Mouse (Mus musculus): ENCODE data around the gene Map2k5. TPM values are rescaled to one million over a fixed set of nuclear protein-coding genes. Genes with fewer than 3 reads are reported as not detected.

The Map2k5 gene
- polyA plus RNA-seq, 1 experiment from 2014 or later: 24.6 TPM

DNA sequence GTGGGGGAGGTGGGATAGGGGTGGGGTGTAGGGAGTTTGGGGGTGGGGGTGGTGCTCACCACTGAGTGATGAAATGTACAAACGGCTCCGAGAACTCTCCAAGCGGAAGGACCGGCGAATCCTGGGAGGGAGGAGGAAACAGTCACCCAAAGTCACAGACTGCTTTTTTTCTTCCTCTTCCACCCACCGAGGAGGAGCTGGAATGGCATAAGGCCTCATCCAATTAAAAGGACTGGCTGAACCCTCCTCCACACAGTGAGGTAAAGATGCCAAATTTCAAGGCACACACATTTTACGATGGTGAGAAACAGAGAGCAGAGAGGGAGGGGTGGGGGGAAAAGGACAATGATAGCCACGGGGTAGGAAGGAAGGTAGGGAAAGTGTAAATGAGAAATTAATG is 180.4 kb downstream of the Map2k5 start:
- WGBS: 13% methylated on average over 8 of the region's 8 CpGs
- ATAC-seq: no peak
- Histone ChIP-seq H3K4me3 (replicated peaks) (no peak overlapping the region), H3K9me3 (no peaks in the 10 kb centered on the region), H3K27ac (no peak overlapping the region), H3K4me1 (replicated peaks) (peaks cover 6% of the 10 kb centered on the region; the same call in 1 of the 2 replicates), H3K9ac (no peak overlapping the region), H3K4me2 (replicated peaks) (no peak overlapping the region), H3K36me3 (no peaks in the 10 kb centered on the region), H3K27me3 (replicated peaks) (no peaks in the 10 kb centered on the region)

DNA sequence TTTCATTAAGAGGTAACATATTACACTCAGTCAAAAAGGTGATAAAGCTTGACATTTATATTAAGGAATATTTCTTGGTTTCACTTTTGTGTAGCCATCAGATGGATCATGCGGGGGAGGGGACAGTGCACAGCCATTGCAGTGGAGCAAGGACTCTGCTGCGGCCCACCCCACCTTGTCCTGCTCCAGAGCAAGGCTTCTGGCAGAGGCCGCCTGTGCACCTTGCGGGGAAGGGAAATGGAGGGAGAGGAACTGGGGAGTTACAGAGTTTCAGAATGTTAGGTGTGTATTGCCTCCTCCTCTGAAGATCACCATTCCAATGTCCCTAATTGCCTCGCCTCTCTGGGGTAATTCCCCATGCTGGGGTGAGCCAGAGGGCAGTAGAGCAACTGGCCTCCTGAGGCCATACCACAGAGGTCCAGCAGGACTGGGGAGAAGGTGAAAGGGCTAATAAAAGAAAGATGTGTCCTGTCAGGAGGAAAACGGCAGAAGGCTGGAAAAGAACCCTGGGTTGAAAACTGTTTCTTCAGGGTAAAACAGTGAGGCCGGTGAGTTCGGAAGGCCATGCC is 181.5 kb downstream of the Map2k5 start:
- no peaks in the 10 kb centered on the region for H3K27me3 ChIP-seq (replicated peaks)
- H3K4me2 ChIP-seq (replicated peaks): no peak overlapping the region
- no peaks in the 10 kb centered on the region for H3K9me3 ChIP-seq
- 65% methylated on average over 8 of the region's 8 CpGs for WGBS
- no peak overlapping the region for H3K27ac ChIP-seq
- ATAC-seq: no peak
- no peak overlapping the region for H3K4me3 ChIP-seq (replicated peaks)
- no peaks in the 10 kb centered on the region for H3K36me3 ChIP-seq
- H3K9ac ChIP-seq: no peak overlapping the region
- peaks cover 6% of the 10 kb centered on the region; the same call in 1 of the 2 replicates for H3K4me1 ChIP-seq (replicated peaks)

DNA sequence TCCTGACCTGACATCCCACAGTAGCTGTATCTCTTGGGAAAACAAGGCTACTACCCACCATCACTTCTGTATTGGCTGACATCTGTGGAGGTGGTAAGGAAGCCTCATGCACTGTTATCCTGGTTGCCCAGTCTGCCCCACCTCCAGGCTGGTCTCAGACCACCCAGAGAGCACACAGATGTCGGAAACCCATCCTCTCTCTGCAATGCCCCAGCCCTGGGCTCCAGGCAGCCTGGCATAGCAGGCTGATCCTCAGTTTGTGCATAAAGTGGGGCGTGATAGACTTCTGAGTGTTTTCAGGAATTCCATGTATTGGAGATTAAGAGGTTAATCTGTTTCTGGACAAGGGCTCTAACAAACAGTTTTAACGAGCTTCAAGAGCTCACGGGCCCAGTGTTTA is 182.2 kb downstream of the Map2k5 start:
- Histone ChIP-seq H3K9me3 (no peaks in the 10 kb centered on the region), H3K4me3 (replicated peaks) (no peak overlapping the region), H3K4me2 (replicated peaks) (no peak overlapping the region), H3K27me3 (replicated peaks) (no peaks in the 10 kb centered on the region), H3K27ac (no peak overlapping the region), H3K4me1 (replicated peaks) (peaks cover 6% of the 10 kb centered on the region; the same call in 1 of the 2 replicates), H3K36me3 (no peaks in the 10 kb centered on the region), H3K9ac (no peak overlapping the region)
- no peak for ATAC-seq
- 58% methylated on average over 4 of the region's 4 CpGs for WGBS

DNA sequence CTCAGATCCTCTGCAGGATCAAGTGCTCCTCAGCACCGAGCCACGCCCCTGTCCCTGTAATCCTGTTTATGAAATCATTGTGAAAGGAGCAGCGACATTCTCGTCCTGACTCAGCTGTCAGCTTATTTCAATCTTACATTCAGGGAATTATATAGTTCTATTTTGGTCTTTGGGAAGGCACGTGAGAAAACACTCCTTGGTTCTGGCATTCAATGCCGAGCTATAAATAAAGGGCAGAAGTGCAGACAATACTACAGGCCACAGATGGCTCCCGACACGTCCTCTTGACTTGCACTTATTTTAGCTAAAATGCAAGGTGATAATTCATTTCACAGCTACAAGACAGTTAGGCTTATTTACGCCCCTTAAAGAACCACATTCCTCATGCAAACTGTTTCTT is 182.9 kb downstream of the Map2k5 start:
- WGBS: 69% methylated on average over 9 of the region's 9 CpGs

DNA sequence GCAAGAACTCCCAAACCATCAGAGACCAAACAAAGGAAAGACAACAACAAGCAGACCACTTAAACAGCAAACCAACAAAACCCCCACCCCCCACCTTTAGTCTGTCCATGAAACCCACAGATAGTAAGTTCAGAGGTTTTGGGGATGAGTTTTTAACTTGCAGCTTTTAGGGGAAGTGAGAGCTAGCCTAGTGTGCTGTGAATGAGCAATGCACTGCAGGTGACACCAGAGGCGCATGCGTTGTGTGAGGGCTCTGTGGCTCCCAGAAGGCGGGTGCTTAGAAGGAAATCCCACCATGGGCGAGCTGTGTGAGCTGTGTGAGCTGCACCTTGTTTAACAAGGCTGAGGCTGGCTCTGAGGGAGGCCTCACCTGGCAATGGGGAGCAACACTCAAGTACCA is 184.9 kb downstream of the Map2k5 start:
- Histone ChIP-seq H3K9ac (no peak overlapping the region), H3K4me2 (replicated peaks) (no peak overlapping the region), H3K27ac (no peak overlapping the region), H3K9me3 (no peaks in the 10 kb centered on the region), H3K27me3 (replicated peaks) (no peaks in the 10 kb centered on the region), H3K4me3 (replicated peaks) (no peak overlapping the region), H3K4me1 (replicated peaks) (peaks cover under 1% of the 10 kb centered on the region; the same call in 1 of the 2 replicates), H3K36me3 (no peaks in the 10 kb centered on the region)
- WGBS: 71% methylated on average over 4 of the region's 4 CpGs
- ATAC-seq: no peak

More for the DNA sequence above, 182.9 kb downstream of the Map2k5 start:
- Histone ChIP-seq H3K36me3 (no peaks in the 10 kb centered on the region), H3K4me3 (replicated peaks) (no peak overlapping the region), H3K4me2 (replicated peaks) (no peak overlapping the region), H3K27me3 (replicated peaks) (no peaks in the 10 kb centered on the region), H3K27ac (no peak overlapping the region), H3K9me3 (no peaks in the 10 kb centered on the region), H3K4me1 (replicated peaks) (peaks cover 6% of the 10 kb centered on the region; the same call in 1 of the 2 replicates), H3K9ac (no peak overlapping the region)
- no peak for ATAC-seq

DNA sequence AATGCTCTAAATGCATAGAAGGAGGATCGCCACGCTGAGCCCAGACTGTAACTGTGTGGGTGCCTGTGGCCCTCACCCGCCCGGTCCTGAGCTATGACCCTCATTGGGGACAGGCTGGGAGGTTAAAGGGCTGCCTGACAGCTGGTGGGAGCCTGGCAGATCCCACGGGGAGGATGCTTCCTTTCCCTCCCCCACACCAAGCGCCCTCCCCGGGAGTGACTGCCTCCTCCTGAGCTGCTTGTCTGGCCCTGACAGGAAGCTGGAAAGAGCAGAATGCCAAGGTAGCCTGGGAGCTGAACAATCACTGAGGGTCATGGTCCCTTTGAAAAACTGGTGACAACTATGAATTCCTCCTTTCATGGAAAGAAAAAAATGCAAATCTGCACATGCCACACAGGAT is 190.4 kb downstream of the Map2k5 start:
- Histone ChIP-seq H3K4me3 (replicated peaks) (no peak overlapping the region), H3K4me2 (replicated peaks) (no peak overlapping the region), H3K9ac (no peak overlapping the region), H3K36me3 (no peaks in the 10 kb centered on the region), H3K27me3 (replicated peaks) (no peaks in the 10 kb centered on the region), H3K4me1 (replicated peaks) (0 out of 2 replicates have a peak, but pooled peaks cover 6% of the 10 kb centered on the region), H3K9me3 (no peaks in the 10 kb centered on the region), H3K27ac (no peak overlapping the region)
- 36% methylated on average over 7 of the region's 7 CpGs for WGBS
- ATAC-seq: no peak

DNA sequence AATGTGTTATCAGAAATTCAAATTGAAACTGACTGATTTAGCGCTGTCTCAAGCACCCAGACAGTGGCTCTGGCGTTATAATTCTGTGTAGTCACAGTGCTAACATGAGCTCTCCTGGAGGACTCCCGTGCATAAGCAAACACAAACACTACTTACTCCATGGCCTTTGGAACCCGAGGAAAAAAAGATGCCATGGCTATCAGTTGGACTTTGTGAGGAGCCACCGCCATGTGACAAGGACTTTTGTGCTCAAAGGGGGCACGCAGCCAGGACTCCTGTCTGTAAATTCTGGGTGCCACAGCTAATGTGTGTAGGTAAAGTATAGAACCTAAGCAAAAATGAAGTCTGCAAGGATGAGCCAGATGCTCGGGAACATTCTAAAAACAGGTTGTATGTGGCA is 192.5 kb downstream of the Map2k5 start:
- H3K4me3 ChIP-seq (replicated peaks): no peak overlapping the region
- H3K9ac ChIP-seq: no peak overlapping the region
- 0 out of 2 replicates have a peak, but pooled peaks cover 6% of the 10 kb centered on the region for H3K4me1 ChIP-seq (replicated peaks)
- 68% methylated on average over 7 of the region's 7 CpGs for WGBS
- H3K27me3 ChIP-seq (replicated peaks): no peaks in the 10 kb centered on the region
- H3K36me3 ChIP-seq: no peaks in the 10 kb centered on the region
- H3K27ac ChIP-seq: no peak overlapping the region
- no peaks in the 10 kb centered on the region for H3K9me3 ChIP-seq
- ATAC-seq: no peak
- H3K4me2 ChIP-seq (replicated peaks): no peak overlapping the region

DNA sequence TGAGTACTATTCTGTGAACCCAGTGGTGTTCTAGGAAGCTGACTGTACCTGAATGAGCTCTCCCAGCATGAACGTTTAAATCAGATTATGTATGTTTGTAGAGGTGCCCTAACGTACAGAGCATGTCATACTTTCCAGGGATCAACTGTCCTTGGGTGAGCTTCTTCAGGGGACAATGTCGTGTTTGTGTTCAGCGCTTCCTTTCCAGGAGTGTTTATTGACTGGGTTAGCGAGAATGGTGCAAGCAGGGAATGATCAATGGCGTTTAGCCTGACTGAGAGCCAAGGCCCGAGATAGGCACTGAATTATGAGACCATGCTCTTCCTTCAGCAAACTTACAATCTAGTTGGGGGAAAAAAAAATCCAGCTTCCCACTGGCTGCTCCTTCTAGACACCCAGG is 193.8 kb downstream of the Map2k5 start:
- Histone ChIP-seq H3K9me3 (no peaks in the 10 kb centered on the region), H3K27ac (no peak overlapping the region), H3K4me2 (replicated peaks) (no peak overlapping the region), H3K4me1 (replicated peaks) (0 out of 2 replicates have a peak, but pooled peaks cover 6% of the 10 kb centered on the region), H3K9ac (no peak overlapping the region), H3K4me3 (replicated peaks) (no peak overlapping the region), H3K36me3 (no peaks in the 10 kb centered on the region), H3K27me3 (replicated peaks) (no peaks in the 10 kb centered on the region)
- 54% methylated on average over 7 of the region's 7 CpGs for WGBS
- no peak for ATAC-seq

DNA sequence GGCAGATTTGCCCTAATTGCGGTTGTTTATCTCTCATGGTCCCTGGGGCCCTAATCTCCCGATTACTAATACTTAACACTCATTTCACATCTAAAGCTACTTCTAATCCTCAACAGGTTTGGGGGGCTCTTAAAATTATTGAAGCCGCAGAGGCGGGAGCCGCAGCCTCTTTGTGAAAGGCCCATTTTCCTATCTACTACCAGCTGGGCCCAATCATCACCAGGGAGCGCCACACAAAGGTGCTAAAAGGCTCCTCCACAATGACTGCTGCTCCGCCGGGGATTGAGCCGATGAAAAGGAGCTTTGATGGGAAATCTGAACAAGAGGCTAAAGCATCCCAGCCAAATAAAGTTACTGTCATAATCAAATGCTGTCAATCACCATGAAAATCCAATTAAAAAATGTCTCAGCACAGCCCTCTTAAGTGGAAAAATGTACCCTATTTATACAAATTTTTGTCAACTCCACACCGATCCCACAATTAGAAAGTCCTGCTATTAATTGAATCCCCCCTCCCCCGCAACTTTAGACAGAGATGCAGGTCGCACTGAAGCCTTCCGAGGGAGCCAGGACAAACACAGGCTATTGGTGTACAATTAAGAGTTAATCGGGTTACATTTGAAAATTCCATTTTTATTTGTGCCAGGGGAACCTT is 195.3 kb downstream of the Map2k5 start:
- no peak for ATAC-seq
- Histone ChIP-seq H3K27me3 (replicated peaks) (no peaks in the 10 kb centered on the region), H3K36me3 (no peaks in the 10 kb centered on the region), H3K4me1 (replicated peaks) (0 out of 2 replicates have a peak, but pooled peaks cover 3% of the 10 kb centered on the region), H3K9me3 (no peaks in the 10 kb centered on the region), H3K4me2 (replicated peaks) (no peak overlapping the region), H3K27ac (no peak overlapping the region), H3K4me3 (replicated peaks) (no peak overlapping the region), H3K9ac (no peak overlapping the region)
- WGBS: 59% methylated on average over 14 of the region's 14 CpGs

DNA sequence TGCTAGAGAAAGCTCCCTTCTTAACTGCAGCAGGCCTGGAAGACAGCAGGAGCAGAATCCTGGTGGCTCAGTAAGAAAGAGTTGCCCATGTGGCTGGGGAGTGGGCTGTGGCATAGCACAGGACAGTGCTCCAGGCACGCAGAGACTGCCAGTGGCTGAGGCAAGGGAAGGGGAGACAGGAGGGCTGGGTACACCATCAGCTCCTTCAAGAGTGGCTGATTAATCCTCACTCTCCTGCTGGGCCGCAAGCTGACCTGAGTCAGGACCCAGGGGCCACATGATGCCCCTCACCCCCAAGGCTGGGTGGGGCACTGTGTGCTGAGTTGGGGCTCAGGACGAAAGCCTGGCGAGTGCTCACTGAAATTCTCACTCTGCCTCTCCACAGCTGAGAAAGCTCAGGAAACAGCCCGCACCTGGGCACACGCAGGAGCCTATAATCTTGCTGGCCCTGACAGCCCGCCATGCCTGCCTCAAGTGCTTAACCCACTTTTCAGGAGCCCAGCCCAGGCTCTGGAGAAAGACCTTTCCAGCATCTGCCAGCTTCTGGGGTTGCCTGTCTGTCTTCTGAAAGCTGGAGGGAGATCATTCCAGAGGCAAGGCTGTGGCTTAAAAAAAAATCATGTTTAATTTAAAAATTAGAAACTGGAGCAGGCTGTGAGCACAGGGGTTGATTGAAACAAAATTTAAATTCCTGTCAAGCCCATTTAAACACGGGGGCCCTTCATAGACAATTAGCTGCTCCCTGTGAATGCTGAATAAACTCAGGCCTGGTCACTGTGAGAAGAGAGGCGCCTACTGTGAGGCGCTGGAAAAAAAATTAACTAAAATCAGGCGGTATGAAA is 196.1 kb downstream of the Map2k5 start:
- Histone ChIP-seq H3K4me1 (replicated peaks) (0 out of 2 replicates have a peak, but pooled peaks cover 3% of the 10 kb centered on the region), H3K9me3 (no peaks in the 10 kb centered on the region), H3K9ac (no peak overlapping the region), H3K27ac (no peak overlapping the region), H3K4me3 (replicated peaks) (no peak overlapping the region), H3K36me3 (no peaks in the 10 kb centered on the region), H3K27me3 (replicated peaks) (no peaks in the 10 kb centered on the region), H3K4me2 (replicated peaks) (no peak overlapping the region)
- no peak for ATAC-seq
- WGBS: 64% methylated on average over 11 of the region's 11 CpGs

DNA sequence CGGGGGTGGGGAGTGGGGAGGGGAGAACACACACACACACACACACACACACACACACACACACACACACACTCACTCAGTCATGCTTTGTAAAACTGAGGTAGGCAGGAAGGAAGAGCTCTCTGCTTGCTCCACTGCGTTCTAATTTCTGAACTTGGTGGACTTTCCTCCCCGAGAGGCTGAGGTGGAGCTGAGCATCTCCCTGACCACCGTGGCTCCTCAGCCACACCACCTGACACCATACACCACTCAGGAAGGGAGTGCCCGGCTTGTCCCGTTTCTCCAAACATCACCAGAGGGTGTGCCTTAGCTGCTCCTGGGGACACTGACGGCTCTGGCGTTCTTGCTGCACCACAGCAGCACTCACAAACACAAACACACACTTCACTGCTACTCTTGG is 199.4 kb downstream of the Map2k5 start:
- H3K36me3 ChIP-seq: no peaks in the 10 kb centered on the region
- no peak overlapping the region for H3K9ac ChIP-seq
- H3K4me2 ChIP-seq (replicated peaks): no peak overlapping the region
- no peak overlapping the region for H3K4me3 ChIP-seq (replicated peaks)
- no peaks in the 10 kb centered on the region for H3K4me1 ChIP-seq (replicated peaks)
- WGBS: 72% methylated on average over 8 of the region's 8 CpGs
- no peaks in the 10 kb centered on the region for H3K27me3 ChIP-seq (replicated peaks)
- H3K9me3 ChIP-seq: no peaks in the 10 kb centered on the region
- ATAC-seq: no peak
- no peak overlapping the region for H3K27ac ChIP-seq

DNA sequence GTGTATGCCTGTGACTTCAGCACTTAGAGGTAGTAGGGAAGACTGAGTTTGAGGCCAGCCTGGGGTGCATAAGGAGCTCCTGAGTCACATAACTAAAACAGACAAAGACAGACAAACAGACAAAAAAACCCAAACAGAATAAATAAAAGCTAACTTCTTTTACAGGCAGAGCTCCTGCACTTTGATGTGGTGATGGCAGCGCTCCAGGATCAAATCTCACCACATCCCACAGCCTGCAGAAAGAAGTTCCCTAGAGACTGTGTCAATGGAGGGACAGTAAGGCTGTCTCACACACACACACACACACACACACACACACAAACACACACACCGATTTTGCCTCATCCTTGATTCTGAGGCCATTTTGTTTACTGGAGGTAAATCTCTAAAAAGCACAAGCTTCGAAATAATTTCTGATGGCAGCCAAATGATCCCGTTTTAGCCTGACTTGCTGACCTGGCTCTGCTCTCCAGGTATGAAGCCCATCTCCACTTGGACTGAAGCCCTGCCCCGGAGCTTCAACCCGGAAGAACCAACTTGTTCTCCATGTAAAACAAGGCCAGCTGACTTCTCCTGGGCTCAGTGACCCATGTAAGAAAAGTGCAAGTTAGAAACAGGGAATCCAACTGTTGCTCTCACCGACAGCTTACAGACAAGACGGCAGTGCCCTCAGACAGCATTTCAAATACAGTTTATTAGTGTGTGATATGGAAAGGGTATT is 203.5 kb downstream of the Map2k5 start:
- ATAC-seq: no peak
- Histone ChIP-seq H3K4me1 (replicated peaks) (no peaks in the 10 kb centered on the region), H3K27me3 (replicated peaks) (no peaks in the 10 kb centered on the region), H3K36me3 (no peaks in the 10 kb centered on the region), H3K9me3 (no peaks in the 10 kb centered on the region), H3K4me3 (replicated peaks) (no peak overlapping the region), H3K27ac (no peak overlapping the region), H3K9ac (no peak overlapping the region), H3K4me2 (replicated peaks) (no peak overlapping the region)
- 90% methylated on average over 8 of the region's 8 CpGs for WGBS
